Mouse (Mus musculus): Measurements from ENCODE around the gene Tpst2. TPM values are rescaled to one million over a fixed set of nuclear protein-coding genes. Genes with fewer than 3 reads are reported as not detected.

The Tpst2 gene
- polyA plus RNA-seq, 1 experiment from 2014 or later, result 68.7 TPM

DNA sequence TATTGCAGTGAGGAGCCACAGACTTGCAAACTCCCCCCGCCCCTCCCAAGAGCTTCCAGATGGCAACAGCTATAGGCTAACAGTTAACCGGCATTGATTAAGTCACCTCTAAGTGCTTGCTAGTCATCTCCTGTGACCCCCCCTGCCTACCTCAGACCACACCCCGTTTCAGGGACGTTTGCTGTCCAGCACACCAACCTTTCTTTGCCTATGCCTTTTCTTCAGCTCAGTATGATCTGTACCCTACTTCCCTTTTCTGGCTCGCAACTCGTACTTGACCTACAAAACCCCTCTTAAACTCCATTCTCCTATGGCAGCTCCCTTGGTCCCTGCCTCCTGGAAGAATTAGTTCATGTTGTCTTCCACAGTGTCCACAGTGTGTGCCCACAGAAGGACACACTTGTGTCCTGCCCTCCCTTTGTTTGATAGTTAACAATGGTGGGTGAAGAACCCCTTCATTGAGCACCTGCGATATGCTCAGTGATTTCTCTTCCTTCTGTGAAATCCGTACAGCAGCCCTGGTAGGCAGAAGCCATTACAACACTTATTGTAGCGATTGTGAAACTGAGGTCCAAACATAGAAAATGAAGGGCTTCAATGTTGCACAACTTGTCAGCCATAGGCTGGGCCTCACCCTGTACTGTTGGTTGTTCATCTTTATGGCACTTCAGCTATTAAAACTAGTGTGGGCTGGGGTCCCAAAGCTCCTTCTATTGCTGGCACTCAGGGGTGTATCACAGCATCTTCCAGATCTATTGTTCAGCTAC, 10.3 kb upstream of the Tpst2 start:
- Histone ChIP-seq H3K4me1 (ENCODE audit: insufficient read depth, low read length) (peaks cover 20% of the 10 kb centered on the region), H3K27ac (ENCODE audit: low read length) (no peak overlapping the region), H3K9ac (replicated peaks; ENCODE audit: low read length) (no peak overlapping the region), H3K9me3 (ENCODE audit: low read length) (no peaks in the 10 kb centered on the region), H3K27me3 (ENCODE audit: insufficient read depth, low read length) (no peaks in the 10 kb centered on the region), H3K4me3 (ENCODE audit: low read length) (no peak overlapping the region), H3K4me2 (replicated peaks; ENCODE audit: low read depth, low read length) (peak overlapping the region; percentile 29), H3K36me3 (ENCODE audit: insufficient read depth, low read length) (no peaks in the 10 kb centered on the region)
- 59% methylated on average over 9 of the region's 9 CpGs for WGBS
- ATAC-seq (ENCODE audit: low FRiP score, low TSS enrichment), result 0 out of 2 replicates have a peak, but pooled peaks have one; percentile 14

DNA sequence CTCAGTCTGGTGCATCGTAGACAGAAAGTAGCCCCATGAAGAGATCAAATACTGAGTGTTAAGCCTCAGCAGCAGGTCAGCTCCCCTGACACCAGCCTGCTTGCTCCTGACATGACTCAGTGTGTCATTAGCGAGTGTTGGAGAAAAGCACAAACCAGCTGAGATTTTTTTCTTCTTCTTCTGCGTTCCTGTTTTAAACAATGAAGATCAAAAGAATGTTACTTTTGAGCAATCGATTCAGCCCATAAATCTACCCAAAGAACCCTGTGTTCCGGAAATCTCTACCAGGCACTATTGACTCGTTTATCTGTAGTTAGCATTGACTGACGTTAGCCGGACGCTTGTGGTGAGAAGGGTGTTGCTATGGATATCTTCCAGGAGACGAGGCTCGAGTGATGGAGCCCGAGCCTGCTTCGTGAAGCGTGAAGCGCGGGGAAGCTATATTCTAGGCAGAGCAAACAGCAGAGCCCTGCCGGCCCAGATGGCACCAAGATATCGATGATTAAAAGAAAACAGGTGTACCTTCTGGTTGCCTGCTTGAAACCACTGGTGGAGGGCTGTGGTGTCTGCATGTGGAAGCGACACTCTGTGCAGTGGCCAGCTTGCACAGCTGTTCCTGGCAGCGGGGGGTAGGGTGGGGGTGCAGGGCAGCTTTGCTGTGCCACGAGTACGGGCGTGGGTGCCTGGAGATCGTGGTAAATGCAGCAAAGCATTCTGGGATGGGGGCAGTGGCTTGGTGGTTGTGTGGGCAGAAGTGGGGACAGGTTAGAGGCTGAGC, 5.5 kb upstream of the Tpst2 start:
- Histone ChIP-seq H3K4me2 (replicated peaks; ENCODE audit: low read depth, low read length) (0 out of 2 replicates have a peak overlapping the region, but pooled peaks have one; percentile 9), H3K9ac (replicated peaks; ENCODE audit: low read length) (no peak overlapping the region), H3K4me3 (ENCODE audit: low read length) (no peak overlapping the region), H3K4me1 (ENCODE audit: insufficient read depth, low read length) (peaks cover 33% of the 10 kb centered on the region), H3K27me3 (ENCODE audit: insufficient read depth, low read length) (no peaks in the 10 kb centered on the region), H3K27ac (ENCODE audit: low read length) (no peak overlapping the region), H3K36me3 (ENCODE audit: insufficient read depth, low read length) (no peaks in the 10 kb centered on the region), H3K9me3 (ENCODE audit: low read length) (no peaks in the 10 kb centered on the region)
- no peak for ATAC-seq (ENCODE audit: low FRiP score, low TSS enrichment)
- 39% methylated on average over 24 of the region's 24 CpGs for WGBS

DNA sequence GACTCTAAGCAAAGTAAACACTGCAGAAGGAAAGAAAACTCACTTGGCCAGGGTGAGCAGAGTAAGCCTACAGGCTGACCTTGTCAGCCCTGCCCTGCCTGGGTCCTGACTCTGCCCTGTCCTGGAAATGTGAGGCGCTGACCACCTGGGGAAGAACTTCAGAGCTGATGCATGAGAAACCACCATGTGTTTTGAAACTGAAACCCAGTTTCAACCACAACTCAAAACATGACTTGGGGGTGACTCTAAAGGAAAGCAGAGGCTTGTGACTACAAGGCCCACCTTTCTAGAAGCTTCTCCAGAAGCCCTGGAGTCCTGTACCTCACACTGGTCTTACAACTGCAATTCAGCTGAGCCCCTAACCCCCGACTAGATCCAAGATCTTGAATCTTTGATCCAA, 3.6 kb upstream of the Tpst2 start:
- peaks cover 41% of the 10 kb centered on the region for H3K4me1 ChIP-seq (ENCODE audit: insufficient read depth, low read length)
- no peak for ATAC-seq (ENCODE audit: low FRiP score, low TSS enrichment)
- no peak overlapping the region for H3K4me2 ChIP-seq (replicated peaks; ENCODE audit: low read depth, low read length)
- H3K9me3 ChIP-seq (ENCODE audit: low read length), result no peaks in the 10 kb centered on the region
- no peak overlapping the region for H3K4me3 ChIP-seq (ENCODE audit: low read length)
- no peak overlapping the region for H3K9ac ChIP-seq (replicated peaks; ENCODE audit: low read length)
- no peaks in the 10 kb centered on the region for H3K27me3 ChIP-seq (ENCODE audit: insufficient read depth, low read length)
- peak overlapping the region; percentile 54; the same call in 1 of the 2 replicates for H3K27ac ChIP-seq (ENCODE audit: low read length)
- WGBS, result 54% methylated on average over 2 of the region's 2 CpGs
- no peaks in the 10 kb centered on the region for H3K36me3 ChIP-seq (ENCODE audit: insufficient read depth, low read length)

DNA sequence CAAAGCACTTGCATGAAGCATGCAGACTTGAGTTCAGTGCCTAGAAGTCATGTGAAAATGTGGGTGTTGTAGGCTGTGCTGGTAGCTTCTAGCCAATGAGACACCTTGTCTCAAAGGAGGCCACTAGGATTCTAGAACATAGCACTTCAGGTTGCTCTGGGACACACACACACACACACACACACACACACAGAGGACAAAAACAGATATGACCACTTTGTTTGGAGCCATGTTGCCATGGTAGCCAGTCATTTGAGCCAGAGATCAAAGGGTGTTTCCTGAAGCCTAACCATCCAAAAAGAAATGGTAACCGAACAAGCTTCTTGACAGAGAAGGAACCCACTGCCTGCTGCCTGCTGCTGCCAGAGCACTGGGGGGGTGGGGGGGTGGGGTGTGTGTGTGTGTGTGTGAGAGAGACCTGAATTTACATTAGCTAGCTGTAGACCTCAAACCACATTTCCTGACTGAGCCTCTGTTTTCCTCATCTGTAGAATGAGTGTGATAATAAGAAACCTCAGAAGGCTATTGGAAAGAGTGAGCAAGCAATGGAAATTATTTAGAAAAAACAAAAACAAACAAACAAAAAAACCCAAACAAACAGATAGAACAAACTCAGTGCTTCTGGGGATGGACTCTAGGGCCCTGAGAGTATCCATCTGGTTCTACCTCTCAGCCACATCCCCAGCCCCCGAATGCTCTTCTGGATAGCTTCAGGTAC, 2.6 kb upstream of the Tpst2 start:
- no peak overlapping the region for H3K9ac ChIP-seq (replicated peaks; ENCODE audit: low read length)
- peaks cover 49% of the 10 kb centered on the region for H3K4me1 ChIP-seq (ENCODE audit: insufficient read depth, low read length)
- H3K4me2 ChIP-seq (replicated peaks; ENCODE audit: low read depth, low read length), result no peak overlapping the region
- no peak for ATAC-seq (ENCODE audit: low FRiP score, low TSS enrichment)
- H3K27ac ChIP-seq (ENCODE audit: low read length), result no peak overlapping the region
- H3K36me3 ChIP-seq (ENCODE audit: insufficient read depth, low read length), result no peaks in the 10 kb centered on the region
- no peaks in the 10 kb centered on the region for H3K27me3 ChIP-seq (ENCODE audit: insufficient read depth, low read length)
- WGBS, result 39% methylated on average over 2 of the region's 2 CpGs
- no peak overlapping the region for H3K4me3 ChIP-seq (ENCODE audit: low read length)
- H3K9me3 ChIP-seq (ENCODE audit: low read length), result no peaks in the 10 kb centered on the region

DNA sequence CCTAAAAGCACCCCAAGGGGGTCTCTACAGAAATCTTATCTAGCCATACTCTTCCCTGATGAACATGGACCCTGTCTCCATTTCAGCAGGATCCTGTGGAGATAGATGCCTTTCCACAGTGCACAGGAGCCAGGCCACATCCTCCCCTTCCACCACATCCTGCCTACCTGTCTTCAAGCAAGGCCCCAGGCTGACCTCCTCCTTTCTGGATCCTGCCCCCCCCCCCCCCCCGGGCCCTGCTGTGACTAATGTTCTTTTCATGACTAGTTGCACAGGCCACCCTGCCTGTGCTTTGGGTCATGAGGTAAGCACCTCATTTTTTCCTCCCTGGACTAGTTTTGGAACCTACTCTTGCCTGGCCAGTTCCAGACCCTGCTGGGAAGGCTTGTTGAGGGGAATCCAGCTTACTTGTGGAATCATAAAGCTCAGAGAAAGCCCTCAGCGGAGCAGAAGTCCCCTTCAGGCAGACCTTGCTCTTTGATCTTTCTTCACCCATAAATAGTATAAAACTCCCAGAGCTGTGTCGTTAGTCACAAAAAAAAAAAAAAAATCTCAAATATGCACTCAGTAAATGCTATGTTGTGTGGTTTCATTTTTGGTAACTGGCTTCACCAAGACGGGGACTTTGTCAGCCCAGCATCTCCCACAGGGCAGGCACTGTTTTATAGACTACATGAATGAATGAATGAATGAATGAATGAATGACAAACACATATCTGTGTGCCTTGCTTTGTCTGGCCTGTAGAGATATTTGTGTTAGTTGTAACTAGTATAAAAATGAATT, 1.3 kb upstream of the Tpst2 start:
- no peak for ATAC-seq (ENCODE audit: low FRiP score, low TSS enrichment)
- Histone ChIP-seq H3K4me2 (replicated peaks; ENCODE audit: low read depth, low read length) (peak overlapping the region; percentile 57), H3K9me3 (ENCODE audit: low read length) (no peaks in the 10 kb centered on the region), H3K9ac (replicated peaks; ENCODE audit: low read length) (no peak overlapping the region), H3K4me1 (ENCODE audit: insufficient read depth, low read length) (peaks cover 55% of the 10 kb centered on the region), H3K4me3 (ENCODE audit: low read length) (peak overlapping the region; percentile 78), H3K27ac (ENCODE audit: low read length) (peak overlapping the region; percentile 7; the same call in 1 of the 2 replicates), H3K36me3 (ENCODE audit: insufficient read depth, low read length) (no peaks in the 10 kb centered on the region), H3K27me3 (ENCODE audit: insufficient read depth, low read length) (no peaks in the 10 kb centered on the region)
- WGBS, result 45% methylated on average over 4 of the region's 4 CpGs

DNA sequence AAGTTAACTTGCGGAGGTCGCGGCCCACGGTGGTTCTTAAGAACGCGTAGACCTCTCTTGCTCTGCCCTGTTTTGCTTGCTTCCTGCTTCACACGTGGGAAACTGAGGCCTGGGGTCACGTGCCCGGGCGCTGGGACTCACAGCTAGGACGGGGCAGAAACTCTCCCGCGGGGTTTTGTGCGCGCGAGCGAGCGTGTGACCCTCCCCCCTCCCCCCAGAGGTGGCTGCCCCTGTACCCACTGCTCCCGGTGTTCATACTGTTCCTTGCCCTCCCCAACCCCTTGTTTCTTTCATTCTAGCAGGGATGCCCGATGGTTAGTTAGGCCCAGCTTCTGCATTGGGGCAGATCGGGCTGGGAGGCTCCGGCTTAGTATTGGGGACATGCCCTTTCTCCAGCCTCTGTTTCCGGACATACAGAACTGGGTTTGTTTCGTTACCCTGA, 437 bp downstream of the Tpst2 start:
- Histone ChIP-seq H3K9me3 (ENCODE audit: low read length) (no peaks in the 10 kb centered on the region), H3K4me1 (ENCODE audit: insufficient read depth, low read length) (peaks cover 52% of the 10 kb centered on the region), H3K4me2 (replicated peaks; ENCODE audit: low read depth, low read length) (peak overlapping the region; percentile 79), H3K27ac (ENCODE audit: low read length) (peak overlapping the region; percentile 65), H3K27me3 (ENCODE audit: insufficient read depth, low read length) (no peaks in the 10 kb centered on the region), H3K4me3 (ENCODE audit: low read length) (peak overlapping the region; percentile 78), H3K9ac (replicated peaks; ENCODE audit: low read length) (peak overlapping the region; percentile 90), H3K36me3 (ENCODE audit: insufficient read depth, low read length) (no peaks in the 10 kb centered on the region)
- no peak; the same call in 1 of the 2 replicates for ATAC-seq (ENCODE audit: low FRiP score, low TSS enrichment)
- WGBS, result under 1% methylated on average over 24 of the region's 24 CpGs

DNA sequence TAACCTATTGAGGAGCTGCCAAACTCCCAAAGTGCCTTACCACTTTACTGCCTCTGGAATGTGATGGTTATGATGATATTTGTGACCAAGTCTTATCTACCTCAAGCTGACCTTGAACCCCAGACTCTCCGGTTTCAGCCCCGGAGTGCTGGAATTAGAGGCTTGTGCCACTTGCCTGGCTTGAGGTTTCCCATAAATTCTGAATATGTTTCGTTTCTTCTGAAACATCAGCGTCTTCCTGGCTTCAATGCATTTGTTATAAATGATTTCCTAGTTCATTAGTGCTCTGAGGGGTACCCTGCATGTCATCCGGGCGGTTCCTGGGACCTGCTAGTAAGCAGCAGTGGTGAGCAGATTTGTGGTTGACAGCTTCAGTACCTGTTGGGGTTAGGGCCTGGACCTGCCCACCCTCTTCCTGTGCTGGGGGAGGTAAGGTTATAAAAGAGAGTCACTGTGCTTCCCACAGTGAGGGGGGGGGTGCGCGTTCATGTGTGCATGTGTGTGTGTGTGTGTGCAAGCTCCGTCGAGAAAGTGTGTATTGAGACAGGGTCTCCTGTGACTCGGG, 1.5 kb downstream of the Tpst2 start:
- Histone ChIP-seq H3K36me3 (ENCODE audit: insufficient read depth, low read length) (no peaks in the 10 kb centered on the region), H3K9ac (replicated peaks; ENCODE audit: low read length) (peak overlapping the region; percentile 90; the same call in 1 of the 2 replicates), H3K27me3 (ENCODE audit: insufficient read depth, low read length) (no peaks in the 10 kb centered on the region), H3K4me2 (replicated peaks; ENCODE audit: low read depth, low read length) (peak overlapping the region; percentile 79), H3K4me3 (ENCODE audit: low read length) (peak overlapping the region; percentile 78), H3K27ac (ENCODE audit: low read length) (no peak overlapping the region), H3K4me1 (ENCODE audit: insufficient read depth, low read length) (peaks cover 58% of the 10 kb centered on the region), H3K9me3 (ENCODE audit: low read length) (no peaks in the 10 kb centered on the region)
- WGBS, result 67% methylated on average over 11 of the region's 11 CpGs
- ATAC-seq (ENCODE audit: low FRiP score, low TSS enrichment), result no peak

DNA sequence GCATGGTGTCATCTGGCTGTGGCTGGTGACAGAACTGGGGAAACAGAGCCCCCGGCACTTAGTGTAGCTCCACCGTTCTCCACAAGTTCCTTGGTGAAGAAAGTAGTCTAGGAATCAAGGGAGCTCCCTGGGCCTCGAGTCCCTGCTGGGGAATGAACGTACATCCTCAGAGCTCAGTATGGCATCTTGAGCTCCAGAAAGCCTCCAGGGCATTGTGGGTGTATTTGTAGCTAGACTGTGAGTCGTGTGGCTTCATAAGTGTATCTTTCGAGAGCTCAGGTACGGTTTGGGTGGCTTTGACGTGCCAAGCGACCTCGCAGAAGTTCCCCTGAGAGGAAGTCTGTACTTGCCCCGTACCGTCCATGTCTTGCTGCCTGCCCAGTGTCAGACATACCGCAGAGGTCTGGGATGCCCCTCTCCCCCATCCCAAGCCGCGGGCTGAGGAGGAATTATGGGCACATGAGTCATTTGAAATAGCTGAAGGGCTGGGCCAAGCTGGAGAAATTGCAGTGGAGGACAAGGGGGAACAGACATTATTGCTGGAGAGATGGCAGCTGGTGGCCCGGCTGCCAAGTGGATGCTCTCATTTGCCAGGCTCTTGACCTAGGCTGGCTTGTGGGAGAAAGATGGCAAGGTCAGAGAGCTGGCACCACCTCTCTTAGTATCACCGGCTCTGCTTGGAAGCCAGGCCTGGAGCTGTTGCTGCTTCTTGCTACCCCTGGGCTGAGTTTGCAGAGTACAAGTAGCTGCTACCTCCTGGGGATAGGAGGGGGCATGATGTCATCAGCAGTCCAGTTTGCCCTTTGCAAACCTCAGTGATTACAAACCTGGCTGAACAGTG, 2.9 kb downstream of the Tpst2 start:
- Histone ChIP-seq H3K9ac (replicated peaks; ENCODE audit: low read length) (peak overlapping the region; percentile 35; the same call in 1 of the 2 replicates), H3K4me3 (ENCODE audit: low read length) (peak overlapping the region; percentile 78; the same call in 1 of the 2 replicates), H3K27ac (ENCODE audit: low read length) (peak overlapping the region; percentile 16; the same call in 1 of the 2 replicates), H3K27me3 (ENCODE audit: insufficient read depth, low read length) (no peaks in the 10 kb centered on the region), H3K4me1 (ENCODE audit: insufficient read depth, low read length) (peaks cover 68% of the 10 kb centered on the region), H3K36me3 (ENCODE audit: insufficient read depth, low read length) (no peaks in the 10 kb centered on the region), H3K9me3 (ENCODE audit: low read length) (no peaks in the 10 kb centered on the region), H3K4me2 (replicated peaks; ENCODE audit: low read depth, low read length) (0 out of 2 replicates have a peak overlapping the region, but pooled peaks have one; percentile 17)
- ATAC-seq (ENCODE audit: low FRiP score, low TSS enrichment), result no peak
- WGBS, result 77% methylated on average over 17 of the region's 17 CpGs

Data from kidney, embryonic 16.5 days (tissue).